Mouse (Mus musculus): Measurements from ENCODE around the gene 2310079G19Rik. TPM values are rescaled to one million over a fixed set of nuclear protein-coding genes. Genes with fewer than 3 reads are reported as not detected.

The 2310079G19Rik gene
- polyA plus RNA-seq (2014; fragmentation: Nextera tagmentation; extraction: Ambion mirVana): not detected in 2 replicates

DNA sequence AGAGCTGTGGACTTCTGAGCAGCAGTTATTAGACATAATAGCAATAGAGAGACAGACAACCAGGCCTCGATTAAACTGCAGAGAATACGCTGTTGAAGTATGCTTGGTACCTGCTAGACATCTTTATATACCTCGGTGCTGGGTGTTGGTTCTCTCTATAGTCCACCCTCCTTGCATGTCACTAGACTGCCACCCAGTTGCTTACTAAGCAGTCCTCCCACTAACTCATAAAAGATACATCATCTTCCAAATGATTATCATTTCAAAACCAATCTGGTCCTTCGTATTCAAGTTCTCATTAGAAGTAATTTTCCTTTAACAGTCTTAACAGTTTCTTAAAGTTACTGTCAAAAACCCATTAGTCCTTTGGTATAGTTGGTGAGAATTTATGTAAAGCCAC is at the start of gene 2310079G19Rik:
Gene 2310079G19Rik, minus strand, starts transcription at position 101 of the 400 bp plus-strand sequence.
- ATAC-seq (replicated peaks; ENCODE audit: low FRiP score) (no peak), DNase-seq (ENCODE audit: low spot score) (no peak)
- H3K9ac ChIP-seq (ENCODE audit: low read depth, low read length): no peak within 1 kb of the TSS
- WGBS: 86% methylated on average over 4 of the region's 4 CpGs
- H3K4me2 ChIP-seq: no peak within 1 kb of the TSS
- no peaks in the 10 kb centered on the region for H3K36me3 ChIP-seq (ENCODE audit: control insufficient read depth, insufficient read depth, low read length)
- no peaks in the 10 kb centered on the region for H3K4me1 ChIP-seq (replicated peaks; ENCODE audit: control insufficient read depth, insufficient read depth, low read length)
- H3K27ac ChIP-seq (ENCODE audit: low read depth, low read length): no peak within 1 kb of the TSS
- no peaks in the 10 kb centered on the region for H3K27me3 ChIP-seq (replicated peaks; ENCODE audit: control insufficient read depth, insufficient read depth, low read length)
- H3K9me3 ChIP-seq (ENCODE audit: control insufficient read depth, low read length): no peaks in the 10 kb centered on the region
- no peak within 1 kb of the TSS for H3K4me3 ChIP-seq (ENCODE audit: low read depth, low read length)

DNA sequence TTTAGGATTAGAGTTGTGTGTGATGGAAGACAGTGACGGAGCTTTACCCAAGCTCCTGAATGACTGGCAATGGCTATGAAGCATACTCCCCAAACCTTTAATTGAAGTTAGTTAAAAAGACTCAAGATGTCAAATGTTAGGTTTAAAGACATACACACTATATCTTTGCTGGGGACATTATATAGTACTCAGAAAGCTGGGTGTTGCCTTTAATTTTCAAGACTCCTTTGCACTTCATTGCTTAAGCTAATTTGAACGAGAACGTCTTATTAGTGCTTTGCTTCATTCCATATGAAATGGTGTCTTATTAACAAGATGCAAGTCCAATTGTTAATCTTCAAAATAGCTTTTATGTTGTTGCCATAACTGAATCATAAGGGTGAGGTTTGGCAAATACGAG is 44.1 kb upstream of the 2310079G19Rik start, which contains the start of gene Krtap27-1:
Gene Krtap27-1, minus strand, starts transcription at position 101 of the 400 bp plus-strand sequence.
- Histone ChIP-seq H3K4me1 (replicated peaks; ENCODE audit: control insufficient read depth, insufficient read depth, low read length) (no peaks in the 10 kb centered on the region), H3K9me3 (ENCODE audit: control insufficient read depth, low read length) (no peaks in the 10 kb centered on the region), H3K36me3 (ENCODE audit: control insufficient read depth, insufficient read depth, low read length) (no peaks in the 10 kb centered on the region), H3K27me3 (replicated peaks; ENCODE audit: control insufficient read depth, insufficient read depth, low read length) (no peaks in the 10 kb centered on the region), H3K27ac (ENCODE audit: low read depth, low read length) (no peak within 1 kb of the TSS), H3K4me3 (ENCODE audit: low read depth, low read length) (no peak within 1 kb of the TSS), H3K9ac (ENCODE audit: low read depth, low read length) (no peak within 1 kb of the TSS), H3K4me2 (no peak within 1 kb of the TSS)
- ATAC-seq (replicated peaks; ENCODE audit: low FRiP score) (no peak), DNase-seq (ENCODE audit: low spot score) (no peak)
- 87% methylated on average over 4 of the region's 4 CpGs for WGBS

DNA sequence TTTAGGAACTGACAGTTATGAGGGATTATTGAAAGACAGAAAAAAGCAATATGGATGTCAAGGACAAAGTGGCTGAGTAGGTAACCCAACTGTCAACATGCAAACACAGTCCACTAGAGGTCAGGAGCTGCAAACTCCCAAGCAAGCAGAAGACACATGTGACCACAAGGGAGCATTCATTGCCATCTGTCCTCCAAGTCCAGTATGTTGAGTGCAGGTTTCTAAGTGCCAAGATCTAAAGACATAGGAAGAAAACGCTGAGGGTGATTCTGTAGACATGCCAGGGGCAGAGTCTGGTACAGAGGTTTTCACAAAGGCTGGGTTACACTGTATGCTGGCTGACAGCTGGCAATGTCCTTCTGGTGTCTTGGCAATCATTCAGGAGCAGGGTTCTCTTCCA is 30.0 kb upstream of the 2310079G19Rik start:
- no peaks in the 10 kb centered on the region for H3K36me3 ChIP-seq (ENCODE audit: control insufficient read depth, insufficient read depth, low read length)
- no peak overlapping the region for H3K9ac ChIP-seq (ENCODE audit: low read depth, low read length)
- H3K27me3 ChIP-seq (replicated peaks; ENCODE audit: control insufficient read depth, insufficient read depth, low read length): no peaks in the 10 kb centered on the region
- H3K4me2 ChIP-seq: no peak overlapping the region
- DNase-seq (ENCODE audit: low spot score): no peak
- no peaks in the 10 kb centered on the region for H3K4me1 ChIP-seq (replicated peaks; ENCODE audit: control insufficient read depth, insufficient read depth, low read length)
- H3K9me3 ChIP-seq (ENCODE audit: control insufficient read depth, low read length): no peaks in the 10 kb centered on the region
- ATAC-seq (replicated peaks; ENCODE audit: low FRiP score): no peak
- 37% methylated on average over 1 of the region's 1 CpGs for WGBS
- no peak overlapping the region for H3K27ac ChIP-seq (ENCODE audit: low read depth, low read length)
- no peak overlapping the region for H3K4me3 ChIP-seq (ENCODE audit: low read depth, low read length)

DNA sequence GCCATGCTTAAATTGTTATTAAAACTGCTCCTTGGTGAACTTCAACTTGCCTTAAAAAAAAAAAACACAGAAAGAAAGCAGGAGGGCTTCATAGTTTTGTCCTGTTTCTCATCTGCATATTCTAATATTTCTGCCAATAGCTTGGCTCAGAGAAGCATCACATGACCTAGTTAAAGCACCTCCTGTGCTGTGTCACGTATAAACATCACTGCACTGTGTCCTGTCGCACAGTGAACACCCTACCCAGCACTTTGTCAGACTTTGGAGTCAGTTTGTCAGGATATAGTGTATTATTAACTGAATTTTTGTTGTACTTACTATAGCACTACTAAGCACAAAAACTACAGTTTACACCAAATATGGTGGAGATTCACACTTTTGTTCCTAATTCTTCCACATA is 24.5 kb upstream of the 2310079G19Rik start:
- Histone ChIP-seq H3K27me3 (replicated peaks; ENCODE audit: control insufficient read depth, insufficient read depth, low read length) (no peaks in the 10 kb centered on the region), H3K4me2 (no peak overlapping the region), H3K4me3 (ENCODE audit: low read depth, low read length) (no peak overlapping the region), H3K36me3 (ENCODE audit: control insufficient read depth, insufficient read depth, low read length) (no peaks in the 10 kb centered on the region), H3K9me3 (ENCODE audit: control insufficient read depth, low read length) (no peaks in the 10 kb centered on the region), H3K4me1 (replicated peaks; ENCODE audit: control insufficient read depth, insufficient read depth, low read length) (no peaks in the 10 kb centered on the region), H3K9ac (ENCODE audit: low read depth, low read length) (no peak overlapping the region), H3K27ac (ENCODE audit: low read depth, low read length) (no peak overlapping the region)
- 51% methylated on average over 2 of the region's 2 CpGs for WGBS
- no peak for DNase-seq (ENCODE audit: low spot score)
- ATAC-seq (replicated peaks; ENCODE audit: low FRiP score): no peak

DNA sequence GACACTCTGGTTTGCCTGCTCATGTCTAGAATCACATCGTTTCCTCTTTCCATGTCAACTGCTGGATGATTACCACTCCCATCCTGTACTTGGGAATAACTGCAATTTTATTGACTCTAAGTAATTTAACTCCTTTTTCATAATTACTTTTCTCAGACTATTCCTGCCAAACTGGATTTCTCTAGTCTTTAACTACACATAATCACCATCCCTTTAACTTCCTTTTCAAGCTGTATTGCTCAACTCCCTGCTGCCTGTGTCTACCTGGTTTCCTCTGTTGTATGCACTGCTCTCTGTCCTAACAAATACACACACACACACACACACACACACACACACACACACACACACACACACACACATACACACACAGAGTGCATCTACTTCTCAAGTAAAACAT is 23.6 kb upstream of the 2310079G19Rik start:
- ATAC-seq (replicated peaks; ENCODE audit: low FRiP score): no peak
- no peak overlapping the region for H3K4me3 ChIP-seq (ENCODE audit: low read depth, low read length)
- no peaks in the 10 kb centered on the region for H3K9me3 ChIP-seq (ENCODE audit: control insufficient read depth, low read length)
- 74% methylated on average over 1 of the region's 1 CpGs for whole genome bisulfite sequencing
- H3K27ac ChIP-seq (ENCODE audit: low read depth, low read length): no peak overlapping the region
- H3K27me3 ChIP-seq (replicated peaks; ENCODE audit: control insufficient read depth, insufficient read depth, low read length): no peaks in the 10 kb centered on the region
- no peaks in the 10 kb centered on the region for H3K36me3 ChIP-seq (ENCODE audit: control insufficient read depth, insufficient read depth, low read length)
- no peak overlapping the region for H3K9ac ChIP-seq (ENCODE audit: low read depth, low read length)
- H3K4me1 ChIP-seq (replicated peaks; ENCODE audit: control insufficient read depth, insufficient read depth, low read length): no peaks in the 10 kb centered on the region
- DNase-seq (ENCODE audit: low spot score): no peak
- no peak overlapping the region for H3K4me2 ChIP-seq

DNA sequence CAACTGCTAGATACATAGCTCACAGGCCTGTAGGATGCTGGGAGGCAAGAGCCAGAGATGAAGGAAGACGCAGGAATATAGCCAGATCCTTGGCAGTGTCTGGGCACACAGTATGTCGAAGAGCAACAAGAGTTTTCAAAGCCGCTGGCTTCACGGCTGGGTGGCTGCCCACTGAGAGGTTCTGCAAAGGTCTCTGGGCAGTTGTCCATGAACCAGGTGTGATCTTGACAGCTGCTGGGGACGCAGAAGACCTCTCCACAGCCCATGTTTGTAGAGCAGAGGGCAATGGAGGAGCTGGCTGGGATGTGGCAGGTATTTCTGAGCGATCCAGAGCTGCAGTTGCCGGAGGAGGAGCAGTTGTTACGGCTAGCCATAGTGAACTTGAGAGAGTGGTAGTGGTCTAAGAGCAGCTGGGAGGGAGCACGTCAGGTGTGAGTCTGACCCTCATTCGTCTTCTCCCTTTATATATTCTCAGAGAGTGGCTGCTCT is 19.9 kb upstream of the 2310079G19Rik start, which contains the start of gene Krtap26-1:
Gene Krtap26-1, minus strand, starts transcription at position 439 of the 489 bp plus-strand sequence.
- no peaks in the 10 kb centered on the region for H3K36me3 ChIP-seq (ENCODE audit: control insufficient read depth, insufficient read depth, low read length)
- H3K9ac ChIP-seq (ENCODE audit: low read depth, low read length): no peak within 1 kb of the TSS
- DNase-seq (ENCODE audit: low spot score): no peak
- no peaks in the 10 kb centered on the region for H3K4me1 ChIP-seq (replicated peaks; ENCODE audit: control insufficient read depth, insufficient read depth, low read length)
- no peaks in the 10 kb centered on the region for H3K27me3 ChIP-seq (replicated peaks; ENCODE audit: control insufficient read depth, insufficient read depth, low read length)
- H3K9me3 ChIP-seq (ENCODE audit: control insufficient read depth, low read length): no peaks in the 10 kb centered on the region
- H3K4me2 ChIP-seq: no peak within 1 kb of the TSS
- ATAC-seq (replicated peaks; ENCODE audit: low FRiP score): no peak; the same call in 1 of the 2 replicates
- H3K27ac ChIP-seq (ENCODE audit: low read depth, low read length): no peak within 1 kb of the TSS
- WGBS: 84% methylated on average over 10 of the region's 10 CpGs
- H3K4me3 ChIP-seq (ENCODE audit: low read depth, low read length): no peak within 1 kb of the TSS

DNA sequence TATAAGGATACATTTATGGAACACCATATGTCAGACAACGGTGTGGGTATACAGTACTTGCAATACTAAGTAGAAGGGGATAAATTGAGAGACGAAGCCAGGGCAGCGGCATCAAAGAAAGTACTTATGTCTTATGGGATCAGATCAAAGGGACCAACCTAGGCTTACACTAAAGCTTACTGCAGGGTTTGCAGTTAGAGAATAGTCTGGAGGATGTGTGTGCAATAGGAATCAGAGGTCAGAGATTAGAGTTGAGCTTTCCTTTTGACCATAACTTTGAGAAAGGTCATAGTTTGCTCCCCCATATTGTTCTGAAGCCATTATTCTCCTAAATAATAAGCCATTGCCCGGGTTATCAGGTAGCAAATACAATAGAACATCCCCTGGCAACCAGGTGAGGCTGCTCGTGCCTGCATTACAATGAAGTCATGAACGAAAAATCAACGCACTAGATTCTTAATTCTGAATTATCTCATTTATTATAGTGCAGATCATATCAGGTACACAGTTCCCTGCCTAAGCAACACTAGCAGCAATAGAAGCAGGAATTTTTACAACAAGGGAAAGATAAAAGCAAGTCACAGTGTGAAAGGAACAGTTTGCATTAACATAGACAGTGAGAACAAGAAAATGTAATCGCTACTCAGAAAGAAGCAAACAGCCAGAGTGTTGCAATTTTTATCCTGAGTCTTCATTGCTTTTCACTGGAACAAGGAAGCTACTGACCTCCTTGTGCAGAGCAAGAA is 19.1 kb upstream of the 2310079G19Rik start:
- Histone ChIP-seq H3K9ac (ENCODE audit: low read depth, low read length) (no peak overlapping the region), H3K9me3 (ENCODE audit: control insufficient read depth, low read length) (no peaks in the 10 kb centered on the region), H3K4me3 (ENCODE audit: low read depth, low read length) (no peak overlapping the region), H3K27me3 (replicated peaks; ENCODE audit: control insufficient read depth, insufficient read depth, low read length) (no peaks in the 10 kb centered on the region), H3K4me1 (replicated peaks; ENCODE audit: control insufficient read depth, insufficient read depth, low read length) (no peaks in the 10 kb centered on the region), H3K4me2 (no peak overlapping the region), H3K36me3 (ENCODE audit: control insufficient read depth, insufficient read depth, low read length) (no peaks in the 10 kb centered on the region), H3K27ac (ENCODE audit: low read depth, low read length) (no peak overlapping the region)
- 81% methylated on average over 8 of the region's 8 CpGs for WGBS
- ATAC-seq (replicated peaks; ENCODE audit: low FRiP score): no peak
- DNase-seq (ENCODE audit: low spot score): no peak

DNA sequence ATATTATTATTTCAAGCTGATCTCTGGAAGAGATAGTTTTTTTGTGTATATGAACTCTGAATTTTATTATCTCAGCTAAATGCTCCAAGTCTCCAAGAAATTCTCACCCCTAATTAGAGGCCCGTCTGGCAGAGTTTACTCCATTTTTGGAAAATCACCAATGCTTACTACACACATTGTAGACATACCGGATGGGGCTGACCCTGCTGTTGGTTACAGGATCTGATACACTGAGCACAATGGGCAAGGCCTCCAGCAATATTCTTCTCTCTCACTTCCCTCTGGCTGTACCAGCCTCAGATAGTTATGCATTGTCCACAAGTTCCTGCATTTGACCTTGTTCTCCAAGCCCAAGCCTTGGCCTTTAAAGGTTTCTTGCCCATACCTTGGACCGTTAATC is 12.6 kb upstream of the 2310079G19Rik start:
- DNase-seq (ENCODE audit: low spot score): no peak
- H3K9ac ChIP-seq (ENCODE audit: low read depth, low read length): no peak overlapping the region
- no peaks in the 10 kb centered on the region for H3K4me1 ChIP-seq (replicated peaks; ENCODE audit: control insufficient read depth, insufficient read depth, low read length)
- no peak overlapping the region for H3K4me2 ChIP-seq
- H3K27me3 ChIP-seq (replicated peaks; ENCODE audit: control insufficient read depth, insufficient read depth, low read length): no peaks in the 10 kb centered on the region
- H3K9me3 ChIP-seq (ENCODE audit: control insufficient read depth, low read length): no peaks in the 10 kb centered on the region
- no peak for ATAC-seq (replicated peaks; ENCODE audit: low FRiP score)
- no peak overlapping the region for H3K4me3 ChIP-seq (ENCODE audit: low read depth, low read length)
- H3K36me3 ChIP-seq (ENCODE audit: control insufficient read depth, insufficient read depth, low read length): no peaks in the 10 kb centered on the region
- 86% methylated on average over 3 of the region's 3 CpGs for WGBS
- no peak overlapping the region for H3K27ac ChIP-seq (ENCODE audit: low read depth, low read length)

DNA sequence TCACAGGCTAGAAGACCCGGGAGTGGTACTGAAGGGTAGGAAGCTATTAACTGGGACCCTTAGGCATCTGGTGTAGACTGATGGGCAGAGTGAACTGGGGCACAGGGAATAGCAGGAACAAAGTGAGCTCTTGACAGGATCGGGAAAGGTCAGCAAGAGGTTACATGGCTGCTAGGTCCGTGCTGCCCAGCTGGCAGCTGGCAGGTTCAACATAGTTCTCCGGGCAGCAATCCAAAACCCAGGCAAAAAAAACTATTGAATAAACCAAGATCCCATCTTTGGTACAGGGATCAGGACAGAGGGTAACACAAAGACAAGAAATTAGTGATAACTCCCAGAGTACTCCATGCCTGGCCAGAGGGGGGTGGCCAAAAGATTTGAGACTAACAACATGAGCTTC is 7.7 kb upstream of the 2310079G19Rik start:
- Histone ChIP-seq H3K4me1 (replicated peaks; ENCODE audit: control insufficient read depth, insufficient read depth, low read length) (no peaks in the 10 kb centered on the region), H3K27me3 (replicated peaks; ENCODE audit: control insufficient read depth, insufficient read depth, low read length) (no peaks in the 10 kb centered on the region), H3K36me3 (ENCODE audit: control insufficient read depth, insufficient read depth, low read length) (no peaks in the 10 kb centered on the region), H3K9me3 (ENCODE audit: control insufficient read depth, low read length) (no peaks in the 10 kb centered on the region), H3K4me2 (no peak overlapping the region), H3K4me3 (ENCODE audit: low read depth, low read length) (no peak overlapping the region), H3K27ac (ENCODE audit: low read depth, low read length) (no peak overlapping the region), H3K9ac (ENCODE audit: low read depth, low read length) (no peak overlapping the region)
- no peak for DNase-seq (ENCODE audit: low spot score)
- 75% methylated on average over 4 of the region's 4 CpGs for WGBS
- ATAC-seq (replicated peaks; ENCODE audit: low FRiP score): no peak

All from liver, embryonic 11.5 days (tissue).